Mouse (Mus musculus): ENCODE data around the gene Sun1.

DNA sequence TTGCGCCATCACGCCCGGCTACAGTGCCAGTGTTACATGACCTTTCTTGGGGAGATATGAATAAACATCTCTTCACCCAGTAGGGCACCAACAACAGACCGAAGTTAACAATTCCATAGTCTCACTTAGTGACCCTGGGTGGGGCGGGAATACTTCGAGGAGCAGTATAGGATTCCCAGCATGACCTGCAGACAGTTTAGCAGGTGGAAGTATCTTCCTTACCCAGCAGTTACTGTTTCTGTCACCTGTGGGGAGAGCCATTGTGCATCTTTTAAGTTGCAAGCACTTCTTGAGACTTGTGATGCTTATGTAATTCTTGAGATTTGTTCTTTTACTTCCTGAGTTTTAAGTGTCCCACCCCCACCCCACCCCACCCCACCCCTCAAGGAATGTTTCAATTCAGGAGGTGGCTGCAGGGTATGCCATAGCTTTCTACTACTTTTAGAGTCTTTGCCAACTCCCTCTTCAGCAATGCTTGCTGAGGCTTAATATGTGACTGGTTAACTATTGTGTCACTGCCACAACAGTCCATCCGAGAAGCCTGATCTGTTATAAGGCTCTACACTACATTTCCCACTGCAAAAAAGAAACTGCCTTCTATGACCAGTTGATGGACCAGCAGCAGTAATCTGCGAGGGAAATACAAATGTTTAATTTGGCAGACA is 58.1 kb downstream of the Sun1 start:
- TF ChIP-seq CTCF (IDR thresholded peaks at IDR 0.05; ENCODE audit: control insufficient read depth, insufficient read depth, insufficient replicate concordance, low read depth, low read length) (no peak), POLR2A (IDR thresholded peaks at IDR 0.05; ENCODE audit: control insufficient read depth, low read depth, low read length) (no peak)
